Mouse (Mus musculus) thymus, postnatal 10 days (tissue): ENCODE measurements at regions not wholly inside any gene's neighbourhood (a gene's known extent, or its start where the extent isn't known, plus 50 kb on each side); places are given as distances from the start of the nearest gene placed in this dataset.

Source experiments
- DNase-seq, 2 experiments: peaks; one replicate each; pipeline ENCODE4 v3.0.0; 2021; ENCODE audit warnings: low spot score in 2 of 2

- no peak for DNase-seq
Measured at GRCm38 (mm10) chr13:6178362-6179070, 317.2 kb downstream of the Klf6 start.

DNA sequence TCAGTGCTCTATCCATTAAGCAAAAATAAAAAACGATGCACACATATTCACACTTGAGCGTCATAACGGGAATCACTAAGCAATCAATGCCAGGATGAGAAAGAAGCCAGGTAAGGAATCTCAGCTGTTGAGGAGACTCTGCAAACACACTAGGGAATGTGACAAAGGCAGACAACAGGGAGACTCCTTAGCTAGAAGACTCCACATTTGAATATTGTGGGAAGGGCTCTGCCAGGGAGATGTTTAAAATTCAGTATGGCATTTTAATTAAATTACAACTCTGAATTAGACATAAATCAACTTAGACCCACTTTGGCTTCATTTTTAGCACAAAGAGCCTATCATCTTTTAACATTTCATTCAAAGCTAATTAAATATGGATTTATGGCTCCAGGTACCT is 327.9 kb downstream of the Klf6 start:
- no peak for DNase-seq

- DNase-seq, result no peak
Measured at GRCm38 (mm10) chr13:6189566-6189965, 328.3 kb downstream of the Klf6 start.

DNA sequence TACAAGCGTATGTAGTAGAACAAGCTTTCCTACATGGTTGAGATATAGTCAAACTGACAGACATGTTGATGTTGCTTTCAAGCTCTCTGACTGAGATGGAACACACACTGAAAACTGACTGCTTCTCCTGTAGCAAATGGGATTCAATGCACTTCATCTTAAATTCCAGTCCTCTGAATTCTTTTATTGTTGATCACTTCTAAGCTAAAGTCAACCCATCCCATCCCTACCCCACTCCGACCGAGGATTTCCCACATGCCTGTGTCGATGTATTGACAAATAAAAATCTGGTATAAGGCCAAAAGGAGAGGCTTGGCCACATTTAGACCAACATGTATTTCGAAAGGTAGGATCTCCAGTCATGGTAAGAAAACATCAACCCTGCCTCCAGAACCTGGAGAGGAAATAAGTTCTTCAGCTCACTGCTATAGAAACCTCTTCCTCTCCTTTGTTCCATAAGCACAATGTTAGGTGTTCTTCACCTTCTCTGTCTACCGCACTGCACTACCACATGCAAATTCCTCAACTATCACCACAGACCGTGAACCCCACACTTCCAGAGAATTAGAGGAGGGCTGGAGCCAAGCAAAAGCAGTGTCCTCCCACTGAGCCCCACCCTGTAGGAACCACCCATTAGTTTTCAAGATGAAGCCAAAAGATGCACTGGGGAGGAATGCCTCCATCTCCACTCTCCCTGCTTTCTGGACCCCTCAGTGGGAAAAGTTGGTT is 330.1 kb downstream of the Klf6 start:
- DNase-seq, result no peak

- DNase-seq, result no peak
Measured at GRCm38 (mm10) chr13:6191915-6192295, 330.6 kb downstream of the Klf6 start.

DNA sequence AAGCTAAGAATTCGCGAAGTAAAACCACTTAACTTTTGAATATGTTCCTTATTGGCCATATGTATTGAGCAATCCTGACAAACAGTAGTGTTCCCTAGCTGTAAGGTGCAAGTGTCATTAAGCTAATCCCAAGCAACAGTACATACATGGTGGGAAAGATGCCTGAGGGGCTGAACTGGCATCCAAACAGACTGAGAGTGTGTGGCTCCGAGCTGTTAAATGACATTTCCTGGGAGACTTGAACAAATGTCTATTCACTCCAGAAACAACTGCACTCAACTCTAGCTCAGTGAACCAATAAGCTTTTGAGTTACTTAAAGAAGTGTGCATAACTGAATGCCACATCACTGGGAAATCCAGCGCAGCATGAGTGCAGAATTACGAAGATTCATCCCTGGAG is 335.4 kb downstream of the Klf6 start:
- no peak for DNase-seq

GRCm38 (mm10) chr13:6199107-6199506 is 337.8 kb downstream of the Klf6 start:
- DNase-seq, result no peak

DNA sequence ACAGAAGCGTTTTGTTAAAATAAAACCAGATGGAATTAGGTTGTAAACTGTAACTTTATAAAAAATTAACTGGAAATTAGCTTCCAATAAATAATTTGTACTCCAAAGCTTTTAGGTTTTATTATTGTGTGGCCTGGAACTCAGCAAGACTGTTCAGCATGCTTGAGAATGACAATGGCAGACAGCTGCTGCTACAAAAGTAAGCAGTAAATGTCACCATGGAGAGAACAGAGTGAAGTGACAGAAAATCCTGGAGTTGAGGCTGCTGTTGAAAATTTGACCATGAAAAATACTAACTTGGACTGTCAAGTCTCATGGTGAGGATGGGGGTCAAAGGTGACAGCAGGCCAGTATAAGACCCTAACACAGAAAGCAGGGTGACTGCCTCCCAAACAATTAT is 340.2 kb downstream of the Klf6 start:
- DNase-seq, result no peak

GRCm38 (mm10) chr13:6204801-6205200 is 343.1 kb upstream of the Pitrm1 start:
- DNase-seq, result no peak

GRCm38 (mm10) chr13:6212550-6212949 is 335.4 kb upstream of the Pitrm1 start:
- no peak for DNase-seq

GRCm38 (mm10) chr13:6214189-6214588 is 333.8 kb upstream of the Pitrm1 start:
- DNase-seq, result no peak

GRCm38 (mm10) chr13:6226087-6226643 is 321.8 kb upstream of the Pitrm1 start:
- DNase-seq, result no peak

GRCm38 (mm10) chr13:6228278-6228677 is 319.7 kb upstream of the Pitrm1 start:
- no peak for DNase-seq

DNA sequence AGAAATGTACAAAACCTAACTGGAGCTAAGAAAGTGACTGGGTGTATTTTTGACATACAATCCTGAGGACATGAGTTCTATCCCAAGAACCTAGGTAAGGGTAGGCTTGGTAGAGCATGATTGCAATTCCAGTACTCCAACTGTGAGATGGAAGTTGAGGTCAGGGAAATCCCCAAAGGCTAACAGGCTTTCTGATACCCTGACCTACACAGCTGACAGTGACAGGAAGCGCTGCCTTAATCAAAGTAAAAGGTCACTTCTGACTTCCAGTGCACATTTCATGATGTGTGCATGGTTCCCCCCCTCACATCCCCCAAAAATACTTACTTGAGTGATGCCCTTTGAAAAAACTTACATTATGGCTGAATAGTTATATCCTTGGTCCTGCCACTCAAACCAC is 312.6 kb upstream of the Pitrm1 start:
- DNase-seq, result no peak

DNA sequence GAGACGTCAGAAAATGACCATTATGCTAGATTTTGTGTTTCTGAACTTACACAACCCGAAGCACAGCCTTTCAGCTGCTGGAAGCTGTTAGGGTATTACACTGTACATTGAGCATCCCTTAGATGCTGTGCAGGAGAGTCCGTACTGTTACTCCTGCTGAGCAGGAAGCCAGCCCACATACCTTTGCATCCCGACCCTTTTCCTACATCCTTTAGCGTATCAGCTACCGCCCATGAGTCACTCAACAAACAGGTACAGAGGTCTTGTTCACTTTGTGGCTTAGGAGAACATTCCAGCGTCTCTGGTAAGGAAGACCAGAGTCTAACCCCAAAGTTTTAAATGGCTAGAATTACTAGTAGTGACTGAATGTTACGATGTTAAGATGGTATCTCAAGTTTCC is 311.4 kb upstream of the Pitrm1 start:
- no peak for DNase-seq

GRCm38 (mm10) chr13:6237201-6237600 is 310.7 kb upstream of the Pitrm1 start:
- no peak for DNase-seq

- DNase-seq, result no peak
Measured at GRCm38 (mm10) chr13:6240855-6241254, 307.1 kb upstream of the Pitrm1 start.

- DNase-seq, result no peak
Measured at GRCm38 (mm10) chr13:6241472-6242123, 306.4 kb upstream of the Pitrm1 start.

GRCm38 (mm10) chr13:6250106-6250505 is 297.8 kb upstream of the Pitrm1 start:
- DNase-seq, result no peak

GRCm38 (mm10) chr13:6251025-6251862 is 296.7 kb upstream of the Pitrm1 start:
- DNase-seq, result no peak

DNA sequence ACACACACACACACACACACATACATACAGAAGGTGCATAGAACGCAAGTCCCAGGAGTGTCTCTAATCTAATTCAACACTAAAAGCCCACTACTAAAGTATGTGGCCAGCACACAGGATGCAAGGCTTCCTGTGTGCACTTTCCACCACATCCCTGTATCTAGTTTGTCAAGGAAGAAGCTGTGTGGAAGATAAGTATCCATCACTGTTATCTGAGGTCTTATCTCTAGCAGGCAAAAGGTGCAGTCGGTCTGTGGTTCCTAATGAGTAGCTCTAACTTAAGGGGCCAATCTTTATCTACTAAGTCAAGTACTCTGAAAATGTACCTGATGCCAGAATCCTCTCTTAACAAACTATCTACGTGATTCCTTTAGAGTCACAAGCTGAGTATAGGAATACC is 295.8 kb upstream of the Pitrm1 start:
- no peak for DNase-seq

GRCm38 (mm10) chr13:6255303-6255702 is 292.6 kb upstream of the Pitrm1 start:
- no peak for DNase-seq
